Mouse (Mus musculus) neural tube, embryonic 14.5 days (tissue): Measurements from ENCODE around the gene Nkx2-5. TPM values are rescaled to one million over a fixed set of nuclear protein-coding genes. Genes with fewer than 3 reads are reported as not detected.

Experiments
- ATAC-seq: fragments of 200-750 bp; cut with Nextera tagmentation; 2 replicates; pipeline ENCODE4 v1.8.0; 2017; ENCODE audit warnings: low read depth, mild to moderate bottlenecking, moderate TSS enrichment, moderate library complexity
- H3K27ac ChIP-seq: fragments of 300-500 bp; sonication (generic); 2 replicates; pipeline ENCODE4 v1.5.1; 2014; ENCODE audit warnings: low read depth, mild to moderate bottlenecking, control low read depth, low read length, moderate library complexity, mixed read lengths
- H3K27me3 ChIP-seq: fragments of 300-500 bp; sonication (generic); 2 replicates; pipeline ENCODE4 v1.6.1; 2014; ENCODE audit warnings: low read length; ENCODE audit not compliant: control insufficient read depth, insufficient read depth
- H3K36me3 ChIP-seq: fragments of 300-500 bp; sonication (generic); 2 replicates; pipeline ENCODE4 v1.6.1; 2014; ENCODE audit warnings: low read length, mixed read lengths; ENCODE audit not compliant: control insufficient read depth, insufficient read depth
- H3K4me1 ChIP-seq: fragments of 300-500 bp; sonication (generic); 2 replicates; pipeline ENCODE4 v1.6.1; 2014; ENCODE audit warnings: low read length; ENCODE audit not compliant: control insufficient read depth, insufficient read depth
- H3K4me2 ChIP-seq: fragments of 300-500 bp; sonication (generic); 2 replicates; pipeline ENCODE4 v1.6.1; 2014; ENCODE audit warnings: mild to moderate bottlenecking, low read depth, low read length, control low read depth
- H3K4me3 ChIP-seq: fragments of 300-500 bp; sonication (generic); 2 replicates; pipeline ENCODE4 v1.5.1; 2014; ENCODE audit warnings: low read depth, low read length, control low read depth, mixed read lengths
- H3K9ac ChIP-seq: fragments of 300-500 bp; sonication (generic); replicated peaks from 2 replicates; pipeline ENCODE4 v1.6.1; 2014; ENCODE audit warnings: low read depth, mild to moderate bottlenecking, control low read depth, low read length, mixed read lengths
- H3K9me3 ChIP-seq: fragments of 300-500 bp; sonication (generic); 2 replicates; pipeline ENCODE4 v1.6.1; 2016; ENCODE audit warnings: low read length; ENCODE audit not compliant: control insufficient read depth
- WGBS: fragments of 180-500 bp; shearing (Covaris S2); extraction: QIAGEN DNeasy Blood & Tissue Kit; methylation state at CpG from one replicate; pipeline ENCODE4 v1.1.7; 2014; 5-methylcytosine and 5-hydroxymethylcytosine counted together
- polyA plus RNA-seq: library from polyadenylated mRNA; unstranded; fragments of >200 nt; fragmentation: Nextera tagmentation; extraction: Ambion mirVana; gene quantifications from 2 replicates; pipeline ENCODE4 v1.2.1, GENCODE M21; 2014

Nkx2-5 gene
- polyA plus RNA-seq, 1 experiment from 2014 or later = not detected

- no peak overlapping the region for H3K4me2 ChIP-seq
- H3K4me1 ChIP-seq = no peaks in the 10 kb centered on the region
- ATAC-seq = no peak
- no peak overlapping the region for H3K27ac ChIP-seq
- H3K36me3 ChIP-seq = no peaks in the 10 kb centered on the region; the same call in 1 of the 2 replicates
- no peak overlapping the region for H3K4me3 ChIP-seq
- WGBS = 79% methylated on average over 6 of the region's 6 CpGs
- H3K27me3 ChIP-seq = no peaks in the 10 kb centered on the region
- no peak overlapping the region for H3K9ac ChIP-seq
- no peaks in the 10 kb centered on the region for H3K9me3 ChIP-seq
Measured at GRCm38 (mm10) chr17:26797379-26798128, 47.3 kb downstream of the Nkx2-5 start.

GRCm38 (mm10) chr17:26795386-26795785 lies 49.4 kb downstream of the Nkx2-5 start:
- peaks cover 17% of the 10 kb centered on the region for H3K36me3 ChIP-seq
- 80% methylated on average over 7 of the region's 7 CpGs for WGBS
- H3K4me1 ChIP-seq = no peaks in the 10 kb centered on the region
- H3K9me3 ChIP-seq = no peaks in the 10 kb centered on the region
- no peak for ATAC-seq
- no peak overlapping the region for H3K4me2 ChIP-seq
- H3K27me3 ChIP-seq = no peaks in the 10 kb centered on the region
- no peak overlapping the region for H3K27ac ChIP-seq
- no peak overlapping the region for H3K4me3 ChIP-seq
- H3K9ac ChIP-seq = no peak overlapping the region

DNA sequence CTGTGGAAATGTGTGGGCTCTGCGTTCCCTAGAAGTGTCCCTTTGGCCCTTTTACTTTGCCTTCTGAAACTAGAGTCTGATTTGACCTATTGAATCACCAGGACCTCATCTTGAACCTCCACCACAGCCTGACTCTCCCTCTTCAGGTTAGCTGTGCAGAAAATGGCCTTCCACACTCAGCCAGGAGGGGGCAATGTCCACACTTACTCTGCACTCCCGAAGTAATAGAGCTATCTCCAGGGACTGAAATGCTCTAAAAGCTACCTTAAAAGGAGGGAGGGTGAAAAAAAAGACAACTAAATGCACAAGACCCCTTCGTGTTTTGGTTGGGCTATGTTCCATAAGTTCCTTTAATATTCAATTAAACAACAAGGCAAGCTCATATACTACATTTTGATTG lies 50.1 kb downstream of the Nkx2-5 start:
- no peak for ATAC-seq
- 19% methylated on average over 3 of the region's 3 CpGs for WGBS
- Histone ChIP-seq H3K4me3 (no peak overlapping the region), H3K36me3 (peaks cover 23% of the 10 kb centered on the region), H3K27ac (no peak overlapping the region), H3K4me1 (no peaks in the 10 kb centered on the region), H3K4me2 (no peak overlapping the region), H3K9ac (no peak overlapping the region), H3K27me3 (no peaks in the 10 kb centered on the region), H3K9me3 (no peaks in the 10 kb centered on the region)

GRCm38 (mm10) chr17:26793068-26793765 lies 51.6 kb downstream of the Nkx2-5 start:
- no peaks in the 10 kb centered on the region for H3K27me3 ChIP-seq
- no peak for ATAC-seq
- no peaks in the 10 kb centered on the region for H3K4me1 ChIP-seq
- H3K9me3 ChIP-seq = no peaks in the 10 kb centered on the region
- H3K4me3 ChIP-seq = no peak overlapping the region
- peaks cover 35% of the 10 kb centered on the region for H3K36me3 ChIP-seq
- H3K4me2 ChIP-seq = no peak overlapping the region
- no peak overlapping the region for H3K9ac ChIP-seq
- no peak overlapping the region for H3K27ac ChIP-seq
- 91% methylated on average over 5 of the region's 5 CpGs for WGBS

DNA sequence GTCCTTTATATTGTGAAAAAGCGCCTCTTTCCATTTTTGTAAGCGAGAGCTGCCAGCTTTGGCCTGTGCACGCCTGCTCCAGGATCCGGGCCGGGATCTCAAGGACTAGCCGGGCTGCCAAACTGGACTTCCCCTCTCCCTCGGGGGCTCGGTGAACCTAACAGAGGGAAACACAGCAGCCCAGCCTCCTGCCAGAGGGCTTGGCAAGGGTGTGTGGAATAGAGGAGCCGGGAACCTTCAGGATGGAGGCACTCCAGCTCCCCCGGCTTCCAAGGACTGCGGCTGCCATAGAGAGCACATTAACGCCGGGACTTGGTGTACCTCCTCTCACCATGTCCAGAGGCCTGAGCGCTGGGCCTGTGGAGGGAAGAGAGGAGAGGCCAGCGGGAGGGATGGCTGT lies 52.7 kb downstream of the Nkx2-5 start:
- no peaks in the 10 kb centered on the region for H3K27me3 ChIP-seq
- no peaks in the 10 kb centered on the region for H3K9me3 ChIP-seq
- no peak overlapping the region for H3K27ac ChIP-seq
- H3K4me2 ChIP-seq = no peak overlapping the region
- ATAC-seq = no peak
- no peak overlapping the region for H3K9ac ChIP-seq
- H3K4me3 ChIP-seq = no peak overlapping the region
- no peaks in the 10 kb centered on the region for H3K4me1 ChIP-seq
- peaks cover 41% of the 10 kb centered on the region for H3K36me3 ChIP-seq
- WGBS = 92% methylated on average over 15 of the region's 15 CpGs

- no peak for ATAC-seq
- Histone ChIP-seq H3K4me3 (no peak overlapping the region), H3K27me3 (no peaks in the 10 kb centered on the region), H3K4me1 (no peaks in the 10 kb centered on the region), H3K9ac (no peak overlapping the region), H3K9me3 (no peaks in the 10 kb centered on the region), H3K36me3 (peaks cover 44% of the 10 kb centered on the region), H3K27ac (no peak overlapping the region), H3K4me2 (no peak overlapping the region)
- WGBS = 84% methylated on average over 7 of the region's 7 CpGs
Measured at GRCm38 (mm10) chr17:26791580-26791979, 53.2 kb downstream of the Nkx2-5 start.

DNA sequence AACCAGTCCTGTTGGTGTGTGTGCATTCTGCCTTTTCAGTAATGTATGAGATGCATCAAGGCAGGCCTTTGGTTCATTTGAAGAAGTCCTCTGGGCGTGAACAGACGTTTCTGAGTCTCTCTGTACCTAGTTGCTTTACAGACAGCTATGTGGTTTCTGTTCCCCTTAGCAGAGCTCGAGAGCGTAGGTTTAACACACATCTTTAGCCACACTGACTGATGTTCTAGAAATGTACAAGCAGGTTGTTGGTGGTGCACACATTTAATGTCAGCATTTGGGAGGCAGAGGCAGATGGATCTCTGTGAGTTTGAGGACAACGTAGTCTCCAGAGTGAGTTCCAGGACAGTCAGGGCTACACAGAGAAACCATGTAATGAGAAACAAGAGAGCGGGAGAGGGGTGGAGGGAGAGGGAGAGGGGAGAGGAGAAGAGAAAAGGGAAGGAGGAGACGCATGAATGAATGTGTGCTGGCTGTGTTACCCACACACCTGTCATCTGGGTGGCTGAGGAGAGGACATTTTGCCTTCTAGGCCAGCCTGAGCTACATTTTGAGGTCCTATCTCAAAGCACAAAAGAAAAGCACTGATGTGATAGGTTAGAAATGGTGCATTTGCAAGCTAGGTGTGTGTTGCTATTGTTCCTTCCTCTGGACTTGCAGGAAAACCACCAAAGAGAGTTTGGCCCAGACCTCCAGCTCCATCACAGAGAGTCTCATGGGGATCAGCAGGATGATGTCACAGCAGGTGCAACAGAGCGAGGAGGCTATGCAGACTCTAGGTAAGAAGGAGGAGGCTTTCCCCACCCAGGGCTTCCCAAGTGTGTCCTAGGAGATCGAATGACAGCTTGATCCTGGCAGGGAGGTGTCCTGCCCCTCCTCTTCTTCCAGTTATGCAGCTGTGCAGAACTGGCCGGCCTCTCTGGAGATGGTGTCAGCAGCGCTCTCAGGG lies 54.3 kb downstream of the Nkx2-5 start:
- no peak overlapping the region for H3K4me2 ChIP-seq
- no peak overlapping the region for H3K9ac ChIP-seq
- 92% methylated on average over 11 of the region's 11 CpGs for WGBS
- no peak for ATAC-seq
- H3K27me3 ChIP-seq = no peaks in the 10 kb centered on the region
- H3K4me1 ChIP-seq = no peaks in the 10 kb centered on the region
- no peaks in the 10 kb centered on the region for H3K9me3 ChIP-seq
- H3K36me3 ChIP-seq = peaks cover 44% of the 10 kb centered on the region
- no peak overlapping the region for H3K4me3 ChIP-seq
- H3K27ac ChIP-seq = no peak overlapping the region

- Histone ChIP-seq H3K4me1 (no peaks in the 10 kb centered on the region), H3K27ac (no peak overlapping the region), H3K27me3 (no peaks in the 10 kb centered on the region), H3K36me3 (peaks cover 44% of the 10 kb centered on the region), H3K4me3 (no peak overlapping the region), H3K9me3 (no peaks in the 10 kb centered on the region), H3K9ac (no peak overlapping the region), H3K4me2 (no peak overlapping the region)
- ATAC-seq = no peak
- 94% methylated on average over 8 of the region's 8 CpGs for WGBS
Measured at GRCm38 (mm10) chr17:26789460-26790268, 55.1 kb downstream of the Nkx2-5 start.
